Mouse (Mus musculus): ENCODE measurements around the gene Adam15. TPM values are rescaled to one million over a fixed set of nuclear protein-coding genes. Genes with fewer than 3 reads are reported as not detected.

Gene Adam15
- 32.0 and 36.4 TPM in 2 replicates for polyA plus RNA-seq (2012; rRNA removed)

DNA sequence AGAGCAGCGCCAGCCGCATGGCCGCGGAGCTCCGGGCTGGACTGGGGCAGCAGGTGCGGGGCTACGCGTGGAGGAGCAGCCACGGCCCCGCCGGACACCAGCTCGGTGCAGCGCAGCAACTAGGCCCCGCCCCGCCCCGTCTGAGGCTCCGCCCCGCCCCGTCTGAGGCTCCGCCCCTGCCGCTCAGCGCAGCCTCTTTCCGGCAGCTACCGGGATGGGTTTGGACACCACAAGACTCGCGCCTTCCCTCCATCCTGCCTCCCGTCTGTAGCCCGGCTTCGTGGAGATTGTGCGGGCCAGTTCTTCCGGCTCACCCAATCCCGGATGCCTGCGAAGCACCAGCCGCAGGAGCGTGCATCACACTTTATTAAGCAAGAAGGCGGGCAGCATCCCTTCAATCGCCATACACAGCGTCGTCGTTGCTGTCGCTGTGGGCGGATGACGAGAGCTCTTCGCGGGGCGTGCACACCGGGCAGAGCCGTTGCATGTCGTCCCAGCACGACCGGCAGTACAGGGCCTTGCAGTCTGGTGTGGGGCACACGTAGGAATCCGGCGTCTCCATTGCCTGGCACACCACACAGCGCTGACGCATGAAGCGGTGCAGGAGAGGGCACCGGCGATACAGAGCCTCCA lies at the start of gene Adam15:
Gene Adam15, minus strand, starts transcription at position 128 of the 633 bp plus-strand sequence.

GRCm38 (mm10) chr3:89394006-89394893 lies 44.5 kb upstream of the Adam15 start, which contains the start of gene Zbtb7b:
Gene Zbtb7b, minus strand, starts transcription at chr3:89394776.

GRCm38 (mm10) chr3:89365153-89365485 lies 15.3 kb upstream of the Adam15 start, which contains the start of gene Dcst1:
Gene Dcst1, minus strand, starts transcription at chr3:89365253.

DNA sequence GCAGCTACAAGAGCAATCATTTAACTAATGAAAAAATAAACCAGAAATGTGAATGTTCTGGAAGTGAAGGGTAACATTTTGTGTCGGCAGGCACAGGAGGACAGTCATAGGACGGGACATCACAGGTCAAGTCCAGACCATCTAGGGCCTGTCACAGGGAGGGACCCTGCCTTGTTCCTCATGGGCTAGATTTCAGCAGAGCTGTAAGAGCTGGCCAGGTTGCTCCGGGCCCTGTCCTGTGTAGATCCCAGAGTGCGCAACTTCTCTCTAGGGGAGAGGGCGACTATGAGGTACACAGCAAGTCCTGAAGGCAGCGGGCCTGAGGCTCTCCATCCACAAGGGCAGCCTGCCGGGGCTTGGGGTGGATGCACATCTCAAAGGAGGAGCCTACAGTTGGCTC lies 11.9 kb upstream of the Adam15 start, which contains the start of gene Dcst2:
Gene Dcst2, plus strand, starts transcription at position 301 of the 400 bp plus-strand sequence.

GRCm38 (mm10) chr3:89337721-89338578 lies 11.8 kb downstream of the Adam15 start, which contains the start of gene Efna4:
Gene Efna4, minus strand, starts transcription at chr3:89338028.

GRCm38 (mm10) chr3:89322514-89323165 lies 27.2 kb downstream of the Adam15 start, which contains the start of gene Efna3:
Gene Efna3, minus strand, starts transcription at chr3:89322965.

Other genes starting within 250 kb of the Adam15 start
- gene Gm43738, start 248.9 kb downstream of the Adam15 start, polyA plus RNA-seq (2012; rRNA removed) = not detected in 2 replicates
- gene Fdps, start 248.0 kb downstream of the Adam15 start, polyA plus RNA-seq (2012; rRNA removed) = 185 and 198 TPM in 2 replicates
- 9.5 and 14.9 TPM in 2 replicates for gene Pklr, start 213.9 kb downstream of the Adam15 start, polyA plus RNA-seq (2012; rRNA removed)
- gene Hcn3, start 189.8 kb downstream of the Adam15 start, polyA plus RNA-seq (2012; rRNA removed) = 10.2 and 12.0 TPM in 2 replicates
- gene Clk2, start 185.2 kb downstream of the Adam15 start, polyA plus RNA-seq (2012; rRNA removed) = 106 and 144 TPM in 2 replicates
- 81.7 and 94.0 TPM in 2 replicates for gene Scamp3, start 172.5 kb downstream of the Adam15 start, polyA plus RNA-seq (2012; rRNA removed)
- 45.5 and 48.4 TPM in 2 replicates for gene Fam189b, start 166.9 kb downstream of the Adam15 start, polyA plus RNA-seq (2012; rRNA removed)
- 25.4 and 39.8 TPM in 2 replicates for gene Gba, start 147.1 kb downstream of the Adam15 start, polyA plus RNA-seq (2012; rRNA removed)
- gene Thbs3, start 134.8 kb downstream of the Adam15 start, polyA plus RNA-seq (2012; rRNA removed) = 106 TPM in 2 replicates
- 176 and 193 TPM in 2 replicates for gene Mtx1, start 122.9 kb downstream of the Adam15 start, polyA plus RNA-seq (2012; rRNA removed)
- 11.6 and 12.3 TPM in 2 replicates for gene Muc1, start 120.9 kb downstream of the Adam15 start, polyA plus RNA-seq (2012; rRNA removed)
- 90.0 and 92.9 TPM in 2 replicates for gene Krtcap2, start 104.0 kb downstream of the Adam15 start, polyA plus RNA-seq (2012; rRNA removed)
- gene Trim46, start 103.7 kb downstream of the Adam15 start, polyA plus RNA-seq (2012; rRNA removed) = 20.5 and 22.4 TPM in 2 replicates
- 141 and 150 TPM in 2 replicates for gene Dpm3, start 90.6 kb downstream of the Adam15 start, polyA plus RNA-seq (2012; rRNA removed)
- gene Slc50a1, start 79.4 kb downstream of the Adam15 start, polyA plus RNA-seq (2012; rRNA removed) = 29.1 and 51.5 TPM in 2 replicates
- 8.9 and 20.0 TPM in 2 replicates for gene Efna1, start 68.9 kb downstream of the Adam15 start, polyA plus RNA-seq (2012; rRNA removed)
- gene Efna3, start 27.0 kb downstream of the Adam15 start, polyA plus RNA-seq (2012; rRNA removed) = 5.5 and 18.9 TPM in 2 replicates
- 32.7 and 40.6 TPM in 2 replicates for gene Efna4, start 12.0 kb downstream of the Adam15 start, polyA plus RNA-seq (2012; rRNA removed)
- 0.18 and 0.41 TPM in 2 replicates for gene Dcst2, start 12.0 kb upstream of the Adam15 start, polyA plus RNA-seq (2012; rRNA removed)
- gene Dcst1, start 15.3 kb upstream of the Adam15 start, polyA plus RNA-seq (2012; rRNA removed) = 0.02 and 0.05 TPM in 2 replicates
- gene Zbtb7b, start 44.8 kb upstream of the Adam15 start, polyA plus RNA-seq (2012; rRNA removed) = 2.7 and 3.9 TPM in 2 replicates
- gene Lenep, start 52.8 kb upstream of the Adam15 start, polyA plus RNA-seq (2012; rRNA removed) = 3.2 and 3.6 TPM in 2 replicates
- 22.1 and 30.7 TPM in 2 replicates for gene Flad1, start 61.9 kb upstream of the Adam15 start, polyA plus RNA-seq (2012; rRNA removed)
- gene Cks1b, start 68.4 kb upstream of the Adam15 start, polyA plus RNA-seq (2012; rRNA removed) = 235 and 307 TPM in 2 replicates
- 47.1 and 77.1 TPM in 2 replicates for gene Shc1, start 68.4 kb upstream of the Adam15 start, polyA plus RNA-seq (2012; rRNA removed)
- 58.4 and 79.0 TPM in 2 replicates for gene Pygo2, start 80.2 kb upstream of the Adam15 start, polyA plus RNA-seq (2012; rRNA removed)
- 18.5 and 18.7 TPM in 2 replicates for gene Pbxip1, start 86.7 kb upstream of the Adam15 start, polyA plus RNA-seq (2012; rRNA removed)
- 54.0 and 72.1 TPM in 2 replicates for gene Pmvk, start 104.5 kb upstream of the Adam15 start, polyA plus RNA-seq (2012; rRNA removed)
- 1.7 and 2.9 TPM in 2 replicates for gene Kcnn3, start 170.2 kb upstream of the Adam15 start, polyA plus RNA-seq (2012; rRNA removed)